Mouse (Mus musculus) forebrain, embryonic 10.5 days (tissue): ENCODE results near the gene Dll3. TPM values are rescaled to one million over a fixed set of nuclear protein-coding genes. Genes with fewer than 3 reads are reported as not detected.
A peak's percentile ranks its signal among the peaks of the same experiment; 100 is the strongest.

Source experiments
- DNase-seq: peaks from one replicate; pipeline ENCODE4 v3.0.0-alpha.2; 2017; ENCODE audit warnings: low spot score; ENCODE audit errors: extremely low spot score
- H3K27ac ChIP-seq: fragments of 300-500 bp; sonication (generic); 2 replicates; pipeline ENCODE4 v1.5.1; 2016; ENCODE audit warnings: mild to moderate bottlenecking
- H3K27me3 ChIP-seq: fragments of 300-500 bp; sonication (generic); 2 replicates; pipeline ENCODE4 v1.6.1; 2016; ENCODE audit warnings: mild to moderate bottlenecking; ENCODE audit not compliant: poor library complexity, severe bottlenecking
- H3K36me3 ChIP-seq: fragments of 300-500 bp; sonication (generic); replicated peaks from 2 replicates; pipeline ENCODE4 v1.6.1; 2016; ENCODE audit warnings: mild to moderate bottlenecking, moderate library complexity
- H3K4me1 ChIP-seq: fragments of 300-500 bp; sonication (generic); 2 replicates; pipeline ENCODE4 v1.6.1; 2016
- H3K4me3 ChIP-seq: fragments of 300-500 bp; sonication (generic); 2 replicates; pipeline ENCODE4 v1.5.1; 2016; ENCODE audit warnings: mild to moderate bottlenecking, moderate library complexity
- H3K9me3 ChIP-seq: fragments of 300-500 bp; sonication (generic); 2 replicates; pipeline ENCODE4 v1.6.1; 2016; ENCODE audit warnings: mild to moderate bottlenecking, moderate library complexity
- WGBS: fragments of 180-500 bp; shearing (Covaris S2); methylation state at CpG from one replicate; pipeline ENCODE4 v1.1.7; 2016; 5-methylcytosine and 5-hydroxymethylcytosine counted together
- polyA plus RNA-seq: library from polyadenylated mRNA; unstranded; fragments of >200 nt; fragmentation: Nextera tagmentation; extraction: Ambion mirVana; gene quantifications from 2 replicates; pipeline ENCODE4 v1.2.1, GENCODE M21; 2016

Dll3 gene
- polyA plus RNA-seq, 1 experiment from 2014 or later, result 13.7 TPM

DNA sequence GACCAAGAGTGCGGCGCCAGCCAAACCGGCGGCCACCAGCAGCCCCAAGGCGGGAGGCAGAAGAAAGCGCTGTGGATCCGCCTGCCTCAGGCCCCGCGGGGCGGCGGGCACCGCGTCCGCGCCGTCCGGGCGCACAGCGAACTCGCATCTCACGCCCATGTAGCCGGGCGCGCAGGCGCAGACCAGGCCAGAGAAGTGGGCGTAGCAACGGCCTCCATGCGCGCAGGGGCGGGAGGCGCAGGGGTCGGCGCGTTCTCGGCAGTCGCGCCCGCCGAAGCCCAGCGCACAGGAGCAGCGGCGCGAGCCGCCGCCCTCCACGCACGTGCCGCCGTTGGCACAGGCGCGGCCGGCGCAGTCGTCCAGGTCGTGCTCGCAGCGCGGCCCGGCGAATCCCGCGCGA, 7.6 kb downstream of the Dll3 start:
- H3K36me3 ChIP-seq, result peaks cover 4% of the 10 kb centered on the region; the same call in 1 of the 2 replicates
- DNase-seq, result peak; percentile 78
- under 1% methylated on average over 63 of the region's 63 CpGs for whole genome bisulfite sequencing
- H3K27ac ChIP-seq, result peak overlapping the region; percentile 75
- H3K27me3 ChIP-seq, result peaks cover 100% of the 10 kb centered on the region
- H3K4me1 ChIP-seq, result peaks cover 39% of the 10 kb centered on the region
- H3K4me3 ChIP-seq, result peak overlapping the region; percentile 61
- H3K9me3 ChIP-seq, result no peaks in the 10 kb centered on the region

DNA sequence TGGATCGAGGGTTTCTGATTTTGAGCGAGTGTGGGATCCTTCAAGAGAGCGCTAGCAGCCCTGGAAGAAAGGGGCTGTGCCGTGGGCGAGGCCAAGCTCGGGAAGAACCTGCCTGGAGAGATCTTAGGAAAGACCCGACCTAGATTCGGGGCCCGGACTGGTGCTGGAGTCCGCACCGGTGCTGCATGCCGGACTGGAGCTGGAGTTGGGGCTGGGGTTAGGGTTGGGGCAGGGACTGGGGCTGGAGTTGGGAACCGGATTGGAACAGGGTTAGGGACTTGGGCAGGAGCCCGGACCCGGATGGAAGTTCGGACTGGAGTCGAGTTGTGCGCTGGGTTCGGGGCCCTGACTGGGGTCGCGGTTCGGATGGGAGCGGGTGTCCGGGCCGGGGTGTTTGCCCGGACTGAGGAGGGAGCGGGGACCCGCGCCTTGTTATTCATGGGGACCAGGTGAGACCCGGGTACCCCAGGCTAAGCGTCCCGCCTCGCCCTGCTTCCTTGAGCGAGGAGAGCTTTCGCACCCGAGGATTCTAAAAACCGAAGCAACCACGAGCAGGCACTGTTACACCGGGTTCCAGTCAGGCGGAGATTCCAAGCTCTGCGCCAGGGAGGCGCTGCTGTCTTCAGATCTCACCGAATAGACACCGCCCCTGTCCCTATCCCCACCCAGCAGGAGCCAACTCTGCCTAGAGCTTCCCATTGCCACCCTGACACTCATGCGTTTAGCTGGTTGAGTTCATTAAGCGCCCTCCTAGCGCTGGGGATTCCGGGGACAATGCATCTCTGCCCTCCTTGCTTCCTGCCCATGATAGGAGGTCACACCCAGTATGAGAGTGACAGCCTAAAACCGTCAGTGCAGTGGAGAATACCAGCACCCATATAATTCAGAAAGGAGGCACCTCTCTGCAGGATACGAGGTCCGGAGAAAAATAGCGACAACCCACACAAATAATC, 11.1 kb downstream of the Dll3 start, which contains the start of gene Selenov:
Selenov (minus strand) TSS at position 549 of the 953 bp plus-strand sequence.
- WGBS, result under 1% methylated on average over 52 of the region's 52 CpGs
- H3K36me3 ChIP-seq, result peaks cover 4% of the 10 kb centered on the region; the same call in 1 of the 2 replicates
- H3K4me3 ChIP-seq, result peak within 1 kb of the TSS; percentile 48
- H3K27me3 ChIP-seq, result peaks cover 94% of the 10 kb centered on the region
- H3K27ac ChIP-seq, result peak within 1 kb of the TSS; percentile 6
- H3K4me1 ChIP-seq, result peaks cover 42% of the 10 kb centered on the region
- H3K9me3 ChIP-seq, result no peaks in the 10 kb centered on the region
- DNase-seq, result peak; percentile 46

DNA sequence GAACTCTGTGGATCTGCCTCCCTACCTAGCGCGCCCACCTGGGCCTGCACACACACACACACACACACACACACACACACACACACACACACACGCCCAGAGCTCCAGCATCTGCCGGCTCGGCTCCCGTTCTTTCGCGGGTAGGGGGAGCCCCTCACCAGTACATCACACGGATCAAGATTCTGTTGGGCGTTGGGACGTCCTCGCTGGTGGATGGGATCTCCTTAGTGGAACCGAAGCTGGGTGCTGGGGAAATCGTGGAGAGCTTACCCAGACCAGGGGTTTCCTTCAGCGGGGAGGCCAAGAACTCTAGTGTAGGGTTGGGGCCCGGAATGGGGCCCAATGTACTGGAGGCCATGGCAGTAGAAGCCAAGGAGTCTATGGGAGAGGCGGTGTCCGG, 11.9 kb downstream of the Dll3 start:
- peak overlapping the region; percentile 6 for H3K27ac ChIP-seq
- WGBS, result under 1% methylated on average over 16 of the region's 18 CpGs
- DNase-seq, result no peak
- H3K36me3 ChIP-seq, result peaks cover 4% of the 10 kb centered on the region; the same call in 1 of the 2 replicates
- H3K4me1 ChIP-seq, result peaks cover 41% of the 10 kb centered on the region
- H3K4me3 ChIP-seq, result peak overlapping the region; percentile 48
- H3K9me3 ChIP-seq, result no peaks in the 10 kb centered on the region
- H3K27me3 ChIP-seq, result peaks cover 87% of the 10 kb centered on the region

DNA sequence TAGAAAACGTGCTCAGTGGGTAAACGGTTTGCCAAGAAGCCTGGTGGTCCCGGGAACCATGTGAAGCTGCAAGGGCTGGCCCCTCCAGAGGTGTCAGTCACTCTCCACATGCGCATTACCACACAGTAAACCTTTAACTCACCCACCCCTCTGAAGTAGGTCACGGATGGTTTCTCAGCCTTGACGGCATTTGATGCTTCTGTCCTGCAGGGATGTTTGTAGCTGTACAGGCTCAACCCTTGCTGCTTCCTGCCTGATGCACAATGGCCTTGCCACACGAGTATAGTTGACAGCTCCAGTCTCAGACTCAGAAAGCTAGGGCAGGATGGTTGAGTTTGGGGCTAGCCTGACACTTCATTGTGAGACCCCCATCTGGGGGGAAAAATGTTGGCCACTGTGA, 21.4 kb downstream of the Dll3 start:
- Histone ChIP-seq H3K27me3 (no peaks in the 10 kb centered on the region), H3K4me1 (peaks cover 11% of the 10 kb centered on the region), H3K36me3 (no peaks in the 10 kb centered on the region), H3K27ac (no peak overlapping the region), H3K4me3 (no peak overlapping the region), H3K9me3 (no peaks in the 10 kb centered on the region)
- WGBS, result 85% methylated on average over 7 of the region's 7 CpGs
- DNase-seq, result no peak

DNA sequence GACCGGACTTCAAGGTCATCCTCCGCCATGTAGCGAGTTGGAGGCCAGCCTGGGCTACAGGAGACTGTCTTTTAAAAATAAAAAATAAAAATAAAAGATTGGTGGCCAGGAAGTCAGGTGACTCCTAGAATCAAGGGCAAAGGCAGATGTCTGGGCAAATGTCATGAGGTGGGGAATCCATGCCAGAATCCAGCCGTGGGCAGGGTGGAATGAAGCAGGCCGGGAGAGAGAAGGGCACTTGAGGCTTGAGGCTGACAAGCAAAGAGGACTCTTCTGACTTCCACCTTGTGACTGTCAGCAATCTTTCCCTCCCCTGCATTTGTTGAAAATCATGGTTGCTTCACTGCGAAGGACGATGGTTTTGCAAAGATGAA, 23.8 kb downstream of the Dll3 start:
- Histone ChIP-seq H3K27ac (peak overlapping the region; percentile 95), H3K9me3 (no peaks in the 10 kb centered on the region), H3K36me3 (peaks cover 9% of the 10 kb centered on the region), H3K27me3 (no peaks in the 10 kb centered on the region), H3K4me3 (peak overlapping the region; percentile 73), H3K4me1 (peaks cover 11% of the 10 kb centered on the region)
- DNase-seq, result no peak
- 87% methylated on average over 7 of the region's 7 CpGs for WGBS

DNA sequence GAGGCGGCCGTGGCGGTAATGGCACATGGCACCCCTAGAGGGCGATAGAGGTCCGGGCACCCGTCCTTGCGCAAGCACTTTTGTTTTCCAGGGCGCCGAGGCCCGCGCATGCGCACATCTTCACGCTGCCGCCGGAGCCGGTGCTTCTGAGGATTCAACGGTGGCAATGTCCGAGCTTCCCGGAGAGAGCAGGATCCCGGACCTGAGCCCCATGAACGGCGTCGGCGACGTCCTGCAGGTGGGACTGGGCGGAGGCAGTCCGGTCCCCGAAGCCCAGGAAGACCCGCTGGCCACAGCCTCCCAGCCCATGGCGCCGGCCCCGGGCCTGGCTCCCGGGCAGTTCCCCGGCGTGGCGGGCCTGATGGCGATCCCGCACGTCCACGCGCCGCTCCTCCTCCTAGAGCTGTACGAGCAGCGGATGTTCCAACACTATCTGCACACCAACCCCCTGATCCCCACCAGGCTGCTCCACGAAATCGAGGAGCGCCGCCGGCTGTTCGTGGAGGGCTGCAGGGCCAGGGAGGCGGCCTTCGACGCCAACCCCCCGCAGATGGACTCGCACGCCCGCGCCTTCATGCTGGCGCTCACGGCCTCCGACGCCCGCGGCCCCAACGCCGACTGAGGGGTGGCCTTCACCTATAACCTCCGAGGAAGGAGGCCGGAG, 24.3 kb downstream of the Dll3 start, which contains the start of gene Eid2b:
Eid2b (plus strand) TSS at position 125 of the 664 bp plus-strand sequence.
- no peaks in the 10 kb centered on the region for H3K27me3 ChIP-seq
- peak within 1 kb of the TSS; percentile 95 for H3K27ac ChIP-seq
- H3K4me1 ChIP-seq, result peaks cover 11% of the 10 kb centered on the region
- no peaks in the 10 kb centered on the region for H3K9me3 ChIP-seq
- WGBS, result 4% methylated on average over 68 of the region's 68 CpGs
- peak; percentile 95 for DNase-seq
- peaks cover 14% of the 10 kb centered on the region for H3K36me3 ChIP-seq
- peak within 1 kb of the TSS; percentile 73 for H3K4me3 ChIP-seq

DNA sequence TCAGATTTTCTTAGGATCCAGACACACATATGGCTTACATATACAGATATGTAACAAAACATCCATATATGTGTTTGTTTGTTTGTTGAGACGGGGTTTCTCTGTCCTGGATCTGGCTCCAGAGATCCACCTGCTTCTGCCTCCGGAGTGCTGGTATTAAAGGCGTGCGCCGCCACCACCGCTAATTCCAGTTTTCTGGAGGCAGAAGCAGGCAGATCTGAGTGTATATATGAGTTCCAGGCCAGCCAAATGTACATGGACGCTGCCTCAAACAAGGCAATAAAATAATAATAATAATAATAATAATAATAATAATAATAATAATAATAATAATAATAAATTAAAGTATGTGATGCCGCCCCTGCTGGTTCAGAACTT, 24.8 kb downstream of the Dll3 start:
- Histone ChIP-seq H3K36me3 (peaks cover 19% of the 10 kb centered on the region), H3K27me3 (no peaks in the 10 kb centered on the region), H3K4me3 (peak overlapping the region; percentile 73; the same call in 1 of the 2 replicates), H3K9me3 (no peaks in the 10 kb centered on the region), H3K4me1 (peaks cover 11% of the 10 kb centered on the region), H3K27ac (no peak overlapping the region)
- 60% methylated on average over 8 of the region's 8 CpGs for WGBS
- DNase-seq, result no peak

DNA sequence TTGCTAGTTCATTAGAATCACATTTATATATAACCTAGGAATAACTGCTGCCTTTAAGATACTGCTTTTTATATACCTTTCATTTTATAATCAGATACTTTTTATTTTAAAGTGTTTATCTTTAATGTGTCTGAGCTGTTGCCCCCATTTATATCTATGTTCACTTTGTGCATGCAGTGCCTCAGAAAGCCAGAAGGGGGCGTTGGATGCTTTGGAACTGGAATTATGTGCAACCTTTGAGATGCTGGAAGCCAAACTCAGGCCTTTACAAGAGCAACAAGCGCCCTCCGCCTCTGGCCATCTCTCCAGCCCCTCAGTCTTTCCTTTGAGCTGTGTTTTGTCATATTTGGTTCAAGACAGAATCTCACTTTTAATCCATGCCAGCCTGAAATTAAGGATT, 30.3 kb downstream of the Dll3 start:
- no peak overlapping the region for H3K4me3 ChIP-seq
- DNase-seq, result no peak
- H3K36me3 ChIP-seq, result peaks cover 51% of the 10 kb centered on the region
- H3K27ac ChIP-seq, result no peak overlapping the region
- 70% methylated on average over 3 of the region's 3 CpGs for WGBS
- peaks cover 15% of the 10 kb centered on the region for H3K4me1 ChIP-seq
- no peaks in the 10 kb centered on the region for H3K27me3 ChIP-seq
- H3K9me3 ChIP-seq, result peaks cover 21% of the 10 kb centered on the region

DNA sequence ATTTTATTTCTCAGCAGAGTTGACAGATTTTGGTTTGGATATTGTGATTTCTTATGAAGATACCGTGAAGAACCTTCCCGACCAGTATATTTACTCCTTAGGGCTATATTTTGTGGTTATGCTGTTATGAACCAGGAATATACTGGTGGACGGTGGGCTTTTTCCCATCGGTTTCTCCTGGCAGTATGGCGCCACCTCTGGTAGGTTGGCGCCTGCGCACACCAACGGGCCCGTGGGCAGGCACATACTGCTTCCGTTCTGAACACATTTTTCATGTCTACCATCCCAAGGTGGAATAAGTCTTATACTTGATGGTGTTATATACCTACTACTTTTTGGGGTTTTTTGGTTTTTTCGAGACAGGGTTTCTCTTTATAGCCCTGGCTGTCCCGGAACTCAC, 32.7 kb downstream of the Dll3 start:
- Histone ChIP-seq H3K27ac (no peak overlapping the region), H3K4me3 (peak overlapping the region; percentile 89; the same call in 1 of the 2 replicates), H3K36me3 (peaks cover 49% of the 10 kb centered on the region), H3K4me1 (peaks cover 15% of the 10 kb centered on the region), H3K9me3 (peaks cover 21% of the 10 kb centered on the region), H3K27me3 (no peaks in the 10 kb centered on the region)
- 92% methylated on average over 12 of the region's 12 CpGs for WGBS
- DNase-seq, result no peak

DNA sequence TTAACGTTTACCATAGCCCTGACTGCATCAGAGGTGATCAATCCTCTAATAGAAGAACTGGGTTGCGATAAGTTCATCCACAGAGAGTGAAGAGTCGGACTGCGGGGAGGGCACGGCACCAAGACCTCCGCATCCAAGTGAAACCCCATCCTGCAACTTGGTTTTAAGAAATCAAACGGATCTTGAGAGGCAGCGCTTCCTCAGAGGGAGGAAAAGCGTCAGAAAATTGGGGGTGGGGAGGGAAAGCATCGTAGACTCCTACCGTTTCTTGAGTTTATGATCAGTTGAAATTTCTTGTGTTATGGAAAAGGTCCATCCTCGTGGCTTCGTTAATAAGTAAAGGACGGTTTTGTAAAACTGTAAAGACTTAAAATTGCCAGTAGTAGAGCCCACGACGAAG, 33.5 kb downstream of the Dll3 start:
- Histone ChIP-seq H3K9me3 (peaks cover 21% of the 10 kb centered on the region), H3K4me3 (peak overlapping the region; percentile 89), H3K36me3 (peaks cover 46% of the 10 kb centered on the region), H3K27me3 (no peaks in the 10 kb centered on the region), H3K4me1 (peaks cover 15% of the 10 kb centered on the region), H3K27ac (peak overlapping the region; percentile 96)
- no peak for DNase-seq
- WGBS, result 34% methylated on average over 16 of the region's 16 CpGs

DNA sequence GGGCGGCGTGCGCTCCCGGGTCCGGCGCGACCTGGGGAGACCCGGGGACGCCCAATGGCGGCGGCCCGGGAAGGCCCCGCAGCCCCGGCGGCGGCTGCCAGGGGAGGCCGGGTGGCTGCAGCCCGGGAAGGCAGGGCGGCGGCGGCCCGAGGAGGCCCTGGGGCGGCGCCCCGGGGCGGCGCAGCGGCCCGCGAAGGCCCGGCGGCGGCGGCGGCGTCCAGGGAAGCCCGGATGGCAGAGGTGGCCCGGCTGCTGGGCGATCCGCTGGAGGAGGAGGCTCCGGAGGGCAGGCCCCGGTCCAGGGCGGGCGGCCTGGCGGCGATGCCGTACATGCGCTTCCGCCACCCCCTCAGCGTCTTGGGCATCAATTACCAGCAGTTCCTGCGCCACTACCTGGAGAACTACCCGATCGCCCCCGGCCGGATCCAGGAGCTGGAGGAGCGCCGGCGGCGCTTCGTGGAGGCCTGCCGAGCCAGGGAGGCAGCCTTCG, 34.0 kb downstream of the Dll3 start:
- H3K9me3 ChIP-seq, result peaks cover 21% of the 10 kb centered on the region
- H3K4me3 ChIP-seq, result peak overlapping the region; percentile 89
- WGBS, result 2% methylated on average over 62 of the region's 62 CpGs
- peaks cover 15% of the 10 kb centered on the region for H3K4me1 ChIP-seq
- peaks cover 41% of the 10 kb centered on the region for H3K36me3 ChIP-seq
- peak overlapping the region; percentile 96 for H3K27ac ChIP-seq
- DNase-seq, result peak; percentile 70
- H3K27me3 ChIP-seq, result no peaks in the 10 kb centered on the region

DNA sequence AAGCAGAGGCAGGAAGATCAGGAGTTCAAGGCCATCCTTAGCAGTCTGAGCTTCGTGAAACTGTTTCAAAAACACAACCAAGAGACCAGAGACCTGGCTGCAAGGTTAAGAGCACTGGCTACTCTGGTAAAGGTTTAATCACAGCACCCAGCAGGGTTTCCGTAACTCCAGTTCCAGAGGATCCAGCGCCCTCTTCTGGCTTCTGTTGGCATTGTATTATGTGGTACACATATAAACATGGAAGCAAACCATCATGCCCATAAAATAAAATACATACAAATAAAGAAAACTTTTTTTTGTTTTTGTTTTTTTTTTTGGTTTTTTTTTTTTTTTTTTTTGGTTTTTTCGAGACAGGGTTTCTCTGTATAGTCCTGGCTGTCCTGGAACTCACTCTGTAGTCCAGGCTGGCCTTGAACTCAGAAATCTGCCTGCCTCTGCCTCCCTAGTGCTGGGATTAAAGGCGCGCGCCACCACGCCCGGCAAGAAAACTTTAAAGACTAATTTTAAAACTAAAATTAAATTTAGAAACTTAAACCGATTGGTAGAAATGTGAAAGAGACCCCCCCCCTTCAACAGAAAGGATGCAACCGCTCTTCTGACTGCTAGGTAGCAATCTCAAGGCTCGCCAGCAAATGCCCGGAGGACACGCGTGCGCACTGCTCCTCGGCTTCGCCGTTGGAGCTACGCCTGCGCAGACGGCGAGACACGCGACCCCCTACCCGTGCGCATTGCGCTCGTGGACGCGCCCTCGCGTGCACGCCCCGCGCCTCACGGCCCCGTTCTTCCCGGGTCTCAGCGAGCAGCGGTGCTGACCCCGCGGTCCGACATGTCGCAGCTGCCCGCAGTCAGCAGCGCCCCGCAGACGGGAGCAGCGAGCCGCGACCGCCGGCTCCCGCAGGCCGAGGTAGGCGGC, 34.7 kb downstream of the Dll3 start, which contains the start of gene Eid2:
Eid2 (plus strand) TSS at position 753 of the 913 bp plus-strand sequence.
- peaks cover 34% of the 10 kb centered on the region for H3K36me3 ChIP-seq
- peaks cover 21% of the 10 kb centered on the region for H3K9me3 ChIP-seq
- DNase-seq, result peak; percentile 88
- no peaks in the 10 kb centered on the region for H3K27me3 ChIP-seq
- 6% methylated on average over 57 of the region's 57 CpGs for WGBS
- H3K4me3 ChIP-seq, result peak within 1 kb of the TSS; percentile 89
- peaks cover 15% of the 10 kb centered on the region for H3K4me1 ChIP-seq
- peak within 1 kb of the TSS; percentile 96 for H3K27ac ChIP-seq
